Mouse (Mus musculus): ENCODE data around the gene Atp8b4.

The Atp8b4 gene

GRCm38 (mm10) chr2:126275511-126275910, 225.0 kb downstream of the Atp8b4 start:
- no peak for DNase-seq

- no peak for DNase-seq
Measured at GRCm38 (mm10) chr2:126274826-126275405, 225.6 kb downstream of the Atp8b4 start.

GRCm38 (mm10) chr2:126274311-126274710, 226.2 kb downstream of the Atp8b4 start:
- DNase-seq: no peak
